Mouse (Mus musculus): ENCODE results near the gene Crat. TPM values are rescaled to one million over a fixed set of nuclear protein-coding genes. Genes with fewer than 3 reads are reported as not detected.

Crat gene
- polyA plus RNA-seq, 1 experiment = 53.9 TPM

DNA sequence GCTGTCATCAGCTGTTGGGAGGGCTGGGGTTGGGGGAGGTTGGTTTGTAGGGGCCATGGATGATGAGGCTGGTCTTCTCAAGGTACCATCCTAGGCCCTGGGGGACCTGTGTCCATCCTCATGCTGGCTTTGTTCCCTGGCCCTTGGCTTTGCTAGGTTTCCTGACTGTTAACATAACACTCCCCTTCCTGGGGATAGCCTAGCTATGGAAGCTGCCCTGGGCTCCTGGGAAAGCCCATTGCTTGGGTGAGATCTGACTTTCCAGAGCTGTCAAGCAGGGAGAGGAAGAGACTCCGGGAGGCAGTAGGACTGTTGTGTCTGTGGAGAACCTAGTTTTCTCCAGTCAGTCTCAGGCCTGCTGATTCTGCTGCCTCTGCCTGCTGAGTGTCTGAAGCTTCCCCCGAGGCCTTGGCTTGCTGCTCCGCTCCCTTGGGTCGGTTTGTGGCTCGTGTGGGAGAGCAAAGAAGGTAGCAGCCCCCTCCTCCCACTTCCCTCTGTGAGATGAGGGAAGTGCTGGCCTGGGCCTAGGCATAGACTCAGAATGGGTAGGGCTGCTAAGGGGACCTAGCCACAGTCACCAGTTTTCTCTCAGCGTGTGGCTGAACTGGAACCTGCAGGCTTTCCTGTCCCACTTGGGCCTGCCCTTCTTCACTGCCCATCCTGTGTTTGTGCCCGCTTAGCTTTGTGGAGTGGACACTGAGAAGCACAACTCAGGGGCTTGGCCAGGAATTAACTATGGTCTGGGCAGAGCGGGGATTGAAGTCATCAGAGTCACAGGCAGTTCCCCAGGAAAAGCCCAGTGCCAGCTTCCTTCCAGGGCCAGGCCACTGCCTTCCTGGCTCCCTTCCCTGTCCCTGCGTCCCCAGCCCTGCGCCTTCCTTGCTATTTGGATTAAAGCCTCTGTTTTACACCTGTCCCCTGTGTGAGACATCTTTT, 31.5 kb upstream of the Crat start:
- H3K27ac ChIP-seq (ENCODE audit: insufficient read depth, low read length) = peak overlapping the region; percentile 41

DNA sequence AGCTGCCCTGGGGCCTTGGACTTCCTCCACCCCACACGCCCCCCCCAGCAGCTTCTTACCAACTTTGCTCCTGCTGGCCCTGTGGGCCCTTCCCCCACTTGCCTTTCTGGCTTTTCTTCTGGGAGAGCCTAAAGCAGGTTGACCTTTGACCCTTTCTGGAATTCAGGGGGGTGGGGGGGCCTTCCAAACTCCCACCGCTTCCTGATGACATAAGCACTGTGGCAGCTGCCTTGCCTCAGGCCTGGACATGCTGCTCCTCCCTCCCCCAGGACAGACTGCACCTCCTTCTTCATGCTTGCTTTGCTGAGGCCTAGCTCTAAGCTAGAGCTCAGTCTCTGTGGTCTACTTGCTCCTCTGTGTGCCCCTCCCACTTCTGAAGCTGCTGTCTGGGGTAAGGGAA, 29.7 kb upstream of the Crat start:
- Histone ChIP-seq H3K27ac (ENCODE audit: insufficient read depth, low read length) (peak overlapping the region; percentile 30; the same call in 1 of the 2 replicates), H3K4me1 (ENCODE audit: control insufficient read depth, insufficient read depth, insufficient read length) (peaks cover 25% of the 10 kb centered on the region), H3K36me3 (ENCODE audit: control insufficient read depth, insufficient read depth, low read length) (peaks cover 11% of the 10 kb centered on the region), H3K4me3 (ENCODE audit: extremely low read depth, insufficient read depth, insufficient read length) (no peak overlapping the region), H3K27me3 (ENCODE audit: control insufficient read depth, insufficient read depth, low read length) (no peaks in the 10 kb centered on the region)
- no peak for DNase-seq (ENCODE audit: low read depth in 1 of 2, low spot score in 2 of 2)
- TF ChIP-seq POLR2A (IDR thresholded peaks at IDR 0.05; ENCODE audit: low read depth, low read length) (no peak), CTCF (IDR thresholded peaks at IDR 0.05; ENCODE audit: extremely low read depth, insufficient read depth, insufficient read length, insufficient replicate concordance) (no peak)
- 97% methylated on average over 2 of the region's 2 CpGs for WGBS

More for the DNA sequence above, 31.5 kb upstream of the Crat start:
- Histone ChIP-seq H3K27me3 (ENCODE audit: control insufficient read depth, insufficient read depth, low read length) (no peaks in the 10 kb centered on the region), H3K4me1 (ENCODE audit: control insufficient read depth, insufficient read depth, insufficient read length) (peaks cover 17% of the 10 kb centered on the region), H3K4me3 (ENCODE audit: extremely low read depth, insufficient read depth, insufficient read length) (no peak overlapping the region), H3K36me3 (ENCODE audit: control insufficient read depth, insufficient read depth, low read length) (peaks cover 11% of the 10 kb centered on the region)
- TF ChIP-seq POLR2A (IDR thresholded peaks at IDR 0.05; ENCODE audit: low read depth, low read length) = no peak
- no peak for TF ChIP-seq CTCF (IDR thresholded peaks at IDR 0.05; ENCODE audit: extremely low read depth, insufficient read depth, insufficient read length, insufficient replicate concordance)
- DNase-seq (ENCODE audit: low read depth in 1 of 2, low spot score in 2 of 2) = no peak
- 42% methylated on average over 10 of the region's 10 CpGs for WGBS

DNA sequence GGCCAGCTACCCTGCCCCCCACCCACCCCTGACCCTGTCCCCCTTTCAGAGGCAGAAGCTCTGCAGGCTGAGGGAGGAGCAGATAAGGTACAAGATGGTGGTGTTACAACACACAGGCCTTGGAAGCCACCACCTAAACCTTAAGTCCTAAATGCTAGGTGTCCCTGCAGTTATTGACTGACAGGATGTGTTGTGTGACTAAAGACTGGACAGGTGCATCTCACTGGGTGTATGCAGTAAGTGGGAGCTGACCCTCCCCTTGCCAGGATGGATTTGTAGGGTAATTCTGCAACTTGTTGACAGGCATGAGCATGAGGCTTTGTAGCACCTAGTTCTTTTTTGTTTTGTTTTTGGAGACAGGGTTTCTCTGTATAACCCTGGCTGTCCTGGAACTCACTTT, 28.8 kb upstream of the Crat start:
- no peak overlapping the region for H3K27ac ChIP-seq (ENCODE audit: insufficient read depth, low read length)
- TF ChIP-seq POLR2A (IDR thresholded peaks at IDR 0.05; ENCODE audit: low read depth, low read length) = no peak
- peaks cover 12% of the 10 kb centered on the region for H3K36me3 ChIP-seq (ENCODE audit: control insufficient read depth, insufficient read depth, low read length)

DNA sequence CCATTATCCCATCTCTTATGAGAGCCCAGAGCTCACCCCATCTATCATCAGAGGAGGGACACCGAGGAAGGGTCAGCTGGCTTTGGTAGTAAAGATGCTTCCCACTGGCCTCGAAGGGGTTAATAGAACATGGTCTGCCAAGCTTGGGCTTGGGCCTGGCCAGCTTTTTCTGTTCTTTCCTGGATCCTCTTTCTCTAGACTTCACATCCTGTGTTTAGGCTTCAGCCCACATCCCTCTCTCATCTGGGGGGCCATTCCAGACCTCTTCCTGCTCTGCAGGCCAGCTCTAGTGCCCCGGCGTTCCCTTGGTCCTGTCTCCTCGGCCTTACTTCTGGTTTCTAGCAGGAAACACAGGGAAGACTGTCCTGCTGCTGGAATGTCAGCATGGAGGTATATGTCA, 28.4 kb upstream of the Crat start:
- no peak overlapping the region for H3K4me3 ChIP-seq (ENCODE audit: extremely low read depth, insufficient read depth, insufficient read length)
- no peak overlapping the region for H3K27ac ChIP-seq (ENCODE audit: insufficient read depth, low read length)
- WGBS = 93% methylated on average over 5 of the region's 5 CpGs
- peaks cover 25% of the 10 kb centered on the region for H3K4me1 ChIP-seq (ENCODE audit: control insufficient read depth, insufficient read depth, insufficient read length)
- H3K27me3 ChIP-seq (ENCODE audit: control insufficient read depth, insufficient read depth, low read length) = no peaks in the 10 kb centered on the region
- no peak for DNase-seq (ENCODE audit: low read depth in 1 of 2, low spot score in 2 of 2)
- H3K36me3 ChIP-seq (ENCODE audit: control insufficient read depth, insufficient read depth, low read length) = peaks cover 13% of the 10 kb centered on the region
- TF ChIP-seq CTCF (IDR thresholded peaks at IDR 0.05; ENCODE audit: extremely low read depth, insufficient read depth, insufficient read length, insufficient replicate concordance) = no peak
- no peak for TF ChIP-seq POLR2A (IDR thresholded peaks at IDR 0.05; ENCODE audit: low read depth, low read length)

More for the DNA sequence above, 28.8 kb upstream of the Crat start:
- DNase-seq (ENCODE audit: low read depth in 1 of 2, low spot score in 2 of 2) = no peak
- Histone ChIP-seq H3K4me3 (ENCODE audit: extremely low read depth, insufficient read depth, insufficient read length) (no peak overlapping the region), H3K4me1 (ENCODE audit: control insufficient read depth, insufficient read depth, insufficient read length) (peaks cover 25% of the 10 kb centered on the region), H3K27me3 (ENCODE audit: control insufficient read depth, insufficient read depth, low read length) (no peaks in the 10 kb centered on the region)

DNA sequence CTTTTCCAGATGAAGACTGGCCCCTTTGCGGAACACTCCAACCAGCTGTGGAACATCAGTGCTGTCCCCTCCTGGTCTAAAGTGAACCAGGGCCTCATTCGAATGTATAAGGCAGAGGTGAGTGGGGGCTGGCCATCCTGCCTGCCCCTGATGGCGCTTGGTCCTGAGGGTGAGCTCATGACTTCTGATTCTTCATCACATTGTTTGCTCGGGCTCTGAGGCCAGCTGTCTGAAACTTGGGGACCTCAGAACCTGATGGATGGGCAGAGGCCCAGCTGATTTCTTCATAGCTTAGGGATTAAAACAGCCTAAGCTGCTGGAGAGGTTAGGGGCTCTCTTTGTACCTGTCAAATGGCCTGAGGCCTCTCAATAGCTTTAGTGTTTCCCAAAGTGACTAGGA, 27.7 kb upstream of the Crat start:
- WGBS = 87% methylated on average over 4 of the region's 4 CpGs
- peak overlapping the region; percentile 99; the same call in 1 of the 2 replicates for H3K27ac ChIP-seq (ENCODE audit: insufficient read depth, low read length)
- peaks cover 25% of the 10 kb centered on the region for H3K4me1 ChIP-seq (ENCODE audit: control insufficient read depth, insufficient read depth, insufficient read length)
- peaks cover 16% of the 10 kb centered on the region for H3K36me3 ChIP-seq (ENCODE audit: control insufficient read depth, insufficient read depth, low read length)
- no peaks in the 10 kb centered on the region for H3K27me3 ChIP-seq (ENCODE audit: control insufficient read depth, insufficient read depth, low read length)
- TF ChIP-seq CTCF (IDR thresholded peaks at IDR 0.05; ENCODE audit: extremely low read depth, insufficient read depth, insufficient read length, insufficient replicate concordance) (no peak), POLR2A (IDR thresholded peaks at IDR 0.05; ENCODE audit: low read depth, low read length) (no peak)
- H3K4me3 ChIP-seq (ENCODE audit: extremely low read depth, insufficient read depth, insufficient read length) = no peak overlapping the region
- no peak for DNase-seq (ENCODE audit: low read depth in 1 of 2, low spot score in 2 of 2)

DNA sequence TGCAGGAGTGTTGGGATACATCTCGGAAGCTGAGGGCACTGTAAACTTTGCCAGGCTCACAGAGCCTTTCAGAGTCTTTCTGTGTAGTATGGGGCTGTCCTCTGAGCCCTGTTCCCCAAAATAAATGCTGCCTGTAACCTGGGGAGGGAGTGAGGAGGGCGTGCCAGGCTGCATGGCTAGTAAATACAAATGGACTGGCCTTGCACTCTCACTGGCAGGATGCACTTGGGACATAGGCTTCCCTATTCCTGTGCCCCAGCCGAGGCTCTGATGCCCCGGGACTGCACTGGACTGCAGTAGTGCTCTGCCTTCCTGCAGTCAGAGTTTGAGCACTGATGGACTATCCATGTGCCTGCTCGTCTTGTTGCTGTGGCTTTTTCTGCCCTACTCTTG, 26.9 kb upstream of the Crat start:
- no peak for TF ChIP-seq POLR2A (IDR thresholded peaks at IDR 0.05; ENCODE audit: low read depth, low read length)
- no peak for TF ChIP-seq CTCF (IDR thresholded peaks at IDR 0.05; ENCODE audit: extremely low read depth, insufficient read depth, insufficient read length, insufficient replicate concordance)
- peaks cover 21% of the 10 kb centered on the region for H3K36me3 ChIP-seq (ENCODE audit: control insufficient read depth, insufficient read depth, low read length)
- H3K4me3 ChIP-seq (ENCODE audit: extremely low read depth, insufficient read depth, insufficient read length) = peak overlapping the region; percentile 22; the same call in 1 of the 2 replicates
- peaks cover 25% of the 10 kb centered on the region for H3K4me1 ChIP-seq (ENCODE audit: control insufficient read depth, insufficient read depth, insufficient read length)
- no peak for DNase-seq (ENCODE audit: low read depth in 1 of 2, low spot score in 2 of 2)
- peak overlapping the region; percentile 99 for H3K27ac ChIP-seq (ENCODE audit: insufficient read depth, low read length)
- 54% methylated on average over 5 of the region's 5 CpGs for WGBS
- H3K27me3 ChIP-seq (ENCODE audit: control insufficient read depth, insufficient read depth, low read length) = no peaks in the 10 kb centered on the region

All from spleen, adult 2 months (tissue).